Mouse (Mus musculus) lung, adult 2 months (tissue): ENCODE measurements around the gene Kcnc3. TPM values are rescaled to one million over a fixed set of nuclear protein-coding genes. Genes with fewer than 3 reads are reported as not detected.

Experiments used
- DNase-seq: peaks from one replicate; pipeline ENCODE4 v3.0.0; 2022
- H3K4me1 ChIP-seq: fragments of 200-500 bp; 2 replicates; pipeline ENCODE4 v1.6.1; 2011; ENCODE audit warnings: low read length; ENCODE audit not compliant: control insufficient read depth, insufficient read depth
- H3K4me3 ChIP-seq: fragments of 200-500 bp; replicated peaks from 2 replicates; pipeline ENCODE3; 2011; ENCODE audit warnings: low read depth, mild to moderate bottlenecking, control low read depth, low read length; ENCODE audit errors: extremely low read depth
- CTCF ChIP-seq: fragments of 200-500 bp; IDR thresholded peaks from 2 replicates; pipeline ENCODE4 v1.5.1; 2011; ENCODE audit warnings: mild to moderate bottlenecking, low read length, control low read depth; ENCODE audit not compliant: insufficient read depth
- POLR2A ChIP-seq: fragments of 200-500 bp; IDR thresholded peaks from 2 replicates; pipeline ENCODE4 v1.6.1; 2011; ENCODE audit warnings: low read depth, mild to moderate bottlenecking, control low read depth, low read length, borderline replicate concordance; ENCODE audit errors: extremely low read depth
- WGBS: fragments of 180-500 bp; shearing (Covaris S2); methylation state at CpG from one replicate; pipeline ENCODE4 v1.1.7; 2018; 5-methylcytosine and 5-hydroxymethylcytosine counted together
- polyA plus RNA-seq: library from polyadenylated mRNA; depleted of rRNA; stranded (reverse); fragments of >200 nt; gene quantifications from 2 replicates; pipeline ENCODE4 v1.2.3, GENCODE M21; 2012

Gene Kcnc3
- polyA plus RNA-seq, 1 experiment, result 36.0 TPM

GRCm38 (mm10) chr7:44636684-44637083, 46.2 kb downstream of the Kcnc3 start:
- 77% methylated on average over 9 of the region's 9 CpGs for WGBS
- no peaks in the 10 kb centered on the region for H3K4me1 ChIP-seq
- H3K4me3 ChIP-seq, result no peak overlapping the region
- DNase-seq, result no peak
- no peak for TF ChIP-seq CTCF
- no peak for TF ChIP-seq POLR2A

DNA sequence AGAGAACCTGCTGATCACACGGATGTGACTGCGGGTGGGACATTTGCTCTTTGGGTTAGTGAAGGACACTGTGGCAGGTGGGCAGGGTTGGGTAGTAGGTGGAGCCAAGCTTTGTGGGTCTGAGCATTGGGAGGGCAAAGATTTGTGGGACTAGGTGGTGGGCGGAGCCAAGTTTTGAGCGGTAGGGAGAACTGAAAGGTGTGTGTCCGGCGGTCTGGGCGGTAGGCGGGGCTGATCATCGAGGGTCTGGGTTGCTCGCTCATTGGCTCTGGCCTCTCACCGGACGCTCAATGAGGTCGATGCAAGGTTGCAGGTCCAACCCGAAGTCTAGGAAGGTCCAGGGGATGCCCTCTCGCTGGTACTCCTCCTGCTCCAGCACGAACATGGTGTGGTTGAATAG, 48.2 kb downstream of the Kcnc3 start:
- TF ChIP-seq POLR2A (no peak), CTCF (no peak)
- 17% methylated on average over 16 of the region's 16 CpGs for WGBS
- no peak for DNase-seq
- no peak overlapping the region for H3K4me3 ChIP-seq
- H3K4me1 ChIP-seq, result no peaks in the 10 kb centered on the region

- TF ChIP-seq CTCF, result no peak
- TF ChIP-seq POLR2A, result no peak
- H3K4me3 ChIP-seq, result no peak overlapping the region
- no peak for DNase-seq
- H3K4me1 ChIP-seq, result no peaks in the 10 kb centered on the region
- WGBS, result 31% methylated on average over 25 of the region's 25 CpGs
These were observed 50.6 kb downstream of the Kcnc3 start for GRCm38 (mm10) chr7:44640843-44641605.

GRCm38 (mm10) chr7:44641887-44642286, 51.4 kb downstream of the Kcnc3 start:
- WGBS, result 31% methylated on average over 8 of the region's 8 CpGs
- Histone ChIP-seq H3K4me1 (no peaks in the 10 kb centered on the region), H3K4me3 (no peak overlapping the region)
- peak; percentile 48 for DNase-seq
- TF ChIP-seq POLR2A (no peak), CTCF (peak; percentile 32; the same call in 1 of the 2 replicates)

DNA sequence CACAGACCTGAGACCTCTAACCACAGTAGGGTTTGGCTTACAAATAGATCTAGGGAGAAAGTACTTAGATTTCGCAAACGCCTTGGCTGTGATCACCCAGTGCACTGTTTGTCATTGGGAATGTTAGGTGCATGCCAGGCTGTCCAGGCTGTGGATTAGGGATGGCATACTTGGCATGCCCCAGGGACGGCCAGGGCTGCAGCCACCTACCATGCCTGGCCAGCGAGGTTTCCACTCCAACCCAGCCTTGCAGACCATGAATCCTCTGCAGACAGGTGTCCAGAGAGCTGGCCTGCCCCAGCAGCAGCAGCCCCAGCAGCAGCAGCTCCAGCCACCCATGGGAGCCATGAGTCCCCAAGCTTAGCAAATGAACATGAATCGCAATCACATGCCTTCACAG, 54.8 kb downstream of the Kcnc3 start:
- 63% methylated on average over 5 of the region's 5 CpGs for WGBS
- Histone ChIP-seq H3K4me3 (no peak overlapping the region), H3K4me1 (0 out of 2 replicates have a peak, but pooled peaks cover 2% of the 10 kb centered on the region)
- TF ChIP-seq CTCF (no peak), POLR2A (no peak)
- no peak for DNase-seq

DNA sequence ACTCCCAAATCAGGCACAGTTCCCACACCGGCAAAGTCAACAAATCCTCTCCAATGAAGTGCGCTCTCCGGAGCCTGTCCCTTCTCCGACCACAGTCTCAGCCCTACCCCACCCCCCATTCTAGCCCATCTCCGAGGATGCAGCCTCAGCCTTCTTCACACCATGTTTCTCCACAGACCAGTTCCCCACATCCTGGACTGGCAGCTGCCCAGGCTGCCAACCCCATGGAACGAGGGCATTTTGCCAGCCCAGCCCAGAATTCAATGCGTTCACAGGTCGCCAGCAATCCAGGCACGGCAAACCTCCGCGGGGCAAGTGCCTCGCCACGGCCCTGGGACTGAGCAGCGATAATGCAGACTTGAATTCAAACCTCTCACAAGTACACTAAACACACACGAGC, 55.5 kb downstream of the Kcnc3 start:
- DNase-seq, result peak; percentile 52
- 13% methylated on average over 15 of the region's 15 CpGs for WGBS
- Histone ChIP-seq H3K4me1 (0 out of 2 replicates have a peak, but pooled peaks cover 2% of the 10 kb centered on the region), H3K4me3 (no peak overlapping the region)
- TF ChIP-seq POLR2A (no peak), CTCF (no peak)

DNA sequence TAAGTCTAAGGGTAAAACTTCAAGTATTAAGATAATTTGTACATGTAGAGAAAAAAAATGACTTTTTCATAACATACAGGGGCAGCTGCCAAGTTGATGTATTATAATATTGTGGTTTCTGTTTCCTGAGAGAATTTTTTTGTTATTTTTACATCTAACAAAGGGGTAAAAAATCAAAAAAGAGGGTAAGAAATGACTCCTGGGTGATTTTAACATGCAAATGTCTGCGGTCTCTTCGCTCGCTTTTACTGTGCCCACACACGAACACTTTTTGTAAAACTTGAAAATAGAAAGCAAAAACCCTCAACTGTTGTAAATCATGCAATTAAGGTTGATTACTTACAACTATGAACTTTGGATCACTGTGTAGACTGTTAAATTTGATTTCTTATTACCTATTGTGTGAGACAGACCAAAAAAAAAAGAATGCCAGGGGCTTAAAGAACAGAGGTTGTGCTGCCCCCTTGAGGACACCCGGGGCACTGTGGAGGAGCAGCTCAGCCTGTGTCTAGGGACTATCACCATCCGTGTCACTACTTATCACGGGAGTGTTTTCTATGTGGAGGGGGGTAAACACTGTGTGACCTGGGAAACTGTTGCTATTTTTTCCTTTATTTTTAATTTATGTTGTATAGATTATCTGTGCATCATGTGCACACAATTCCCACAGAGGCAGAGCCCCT, 56.7 kb downstream of the Kcnc3 start:
- peak; percentile 65 for DNase-seq
- H3K4me1 ChIP-seq, result 0 out of 2 replicates have a peak, but pooled peaks cover 2% of the 10 kb centered on the region
- WGBS, result 46% methylated on average over 7 of the region's 7 CpGs
- no peak overlapping the region for H3K4me3 ChIP-seq
- TF ChIP-seq POLR2A (no peak), CTCF (peak; percentile 73)

DNA sequence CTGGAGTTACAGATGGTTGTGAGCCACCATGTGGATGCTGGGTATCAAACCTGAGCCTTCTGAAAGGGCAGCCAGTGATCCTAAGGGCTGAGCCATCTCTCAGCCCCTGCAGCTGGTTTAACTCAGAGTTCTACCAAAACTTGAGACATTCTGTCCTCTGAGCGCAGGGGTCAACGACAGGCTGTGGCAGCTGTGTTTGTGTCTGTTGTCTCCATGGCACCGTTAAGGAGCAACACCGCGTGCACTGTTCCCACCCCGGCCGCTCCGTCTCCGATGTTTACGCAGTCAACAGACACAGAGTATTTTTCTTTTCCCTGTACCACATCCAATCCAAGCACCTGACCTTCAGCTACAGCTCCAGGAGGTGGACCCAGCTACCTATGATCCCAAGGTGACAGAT, 57.3 kb downstream of the Kcnc3 start:
- H3K4me3 ChIP-seq, result no peak overlapping the region
- WGBS, result 36% methylated on average over 10 of the region's 10 CpGs
- peak; percentile 64 for DNase-seq
- TF ChIP-seq CTCF, result no peak
- TF ChIP-seq POLR2A, result no peak
- H3K4me1 ChIP-seq, result 0 out of 2 replicates have a peak, but pooled peaks cover 2% of the 10 kb centered on the region

DNA sequence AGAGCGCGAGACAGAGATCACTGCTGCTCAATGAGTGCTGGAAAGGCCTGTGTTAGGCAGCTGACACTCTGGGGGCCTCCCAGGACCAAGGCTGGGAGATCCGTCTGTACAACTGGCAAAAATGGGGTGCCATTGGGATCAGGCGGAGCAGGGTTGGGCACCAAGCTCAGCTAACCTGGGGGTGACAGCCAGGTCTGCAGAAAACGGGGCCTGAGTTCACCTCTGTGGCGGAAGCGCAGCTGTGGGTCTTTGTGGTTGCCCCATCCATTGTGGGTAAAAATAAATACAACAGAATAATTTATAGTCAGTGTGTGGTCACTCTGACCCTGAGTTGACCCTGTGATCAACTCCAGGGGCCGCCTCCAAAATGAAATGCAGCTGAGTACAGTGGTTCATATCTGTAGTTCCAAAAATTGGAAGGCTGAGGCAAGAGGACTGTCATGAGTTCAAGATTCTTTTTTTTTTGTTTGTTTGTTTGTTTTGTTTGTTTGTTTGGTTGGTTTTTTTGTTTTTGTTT, 58.7 kb downstream of the Kcnc3 start:
- 56% methylated on average over 8 of the region's 8 CpGs for WGBS
- Histone ChIP-seq H3K4me3 (no peak overlapping the region), H3K4me1 (0 out of 2 replicates have a peak, but pooled peaks cover 2% of the 10 kb centered on the region)
- TF ChIP-seq POLR2A, result no peak
- TF ChIP-seq CTCF, result no peak
- DNase-seq, result no peak

- peak; percentile 62 for DNase-seq
- Histone ChIP-seq H3K4me1 (0 out of 2 replicates have a peak, but pooled peaks cover 2% of the 10 kb centered on the region), H3K4me3 (no peak overlapping the region)
- peak; percentile 83 for TF ChIP-seq CTCF
- no peak for TF ChIP-seq POLR2A
- WGBS, result 11% methylated on average over 4 of the region's 4 CpGs
These were observed 59.5 kb downstream of the Kcnc3 start for GRCm38 (mm10) chr7:44649990-44650389.
